Mouse (Mus musculus): ENCODE measurements around the gene Rnf166. TPM values are rescaled to one million over a fixed set of nuclear protein-coding genes. Genes with fewer than 3 reads are reported as not detected.

The Rnf166 gene
- 49.4 and 52.2 TPM in 2 replicates for total RNA-seq (2017)

- ATAC-seq (replicated peaks in 1 of 2; ENCODE audit: insufficient read depth in 1 of 2, low FRiP score in 2 of 2, low TSS enrichment in 1 of 2, low read depth in 1 of 2, poor library complexity in 2 of 2, severe bottlenecking in 2 of 2): peak; percentile 40 to 50; a peak in 3 of 4 replicates
These were observed at the start of gene Rnf166, which contains the start of gene Ctu2 for GRCm38 (mm10) chr8:122475580-122476320. Gene Rnf166 (minus strand): TSS chr8:122476064. Gene Ctu2 (plus strand): TSS chr8:122476143.

GRCm38 (mm10) chr8:122525004-122525403 is 49.1 kb upstream of the Rnf166 start:
- no peak for ATAC-seq (replicated peaks in 1 of 2; ENCODE audit: insufficient read depth in 1 of 2, low FRiP score in 2 of 2, low TSS enrichment in 1 of 2, low read depth in 1 of 2, poor library complexity in 2 of 2, severe bottlenecking in 2 of 2)

- ATAC-seq (replicated peaks in 1 of 2; ENCODE audit: insufficient read depth in 1 of 2, low FRiP score in 2 of 2, low TSS enrichment in 1 of 2, low read depth in 1 of 2, poor library complexity in 2 of 2, severe bottlenecking in 2 of 2): no peak
These were observed 48.6 kb upstream of the Rnf166 start for GRCm38 (mm10) chr8:122524506-122524905.

- no peak for ATAC-seq (replicated peaks in 1 of 2; ENCODE audit: insufficient read depth in 1 of 2, low FRiP score in 2 of 2, low TSS enrichment in 1 of 2, low read depth in 1 of 2, poor library complexity in 2 of 2, severe bottlenecking in 2 of 2)
These were observed 47.9 kb upstream of the Rnf166 start for GRCm38 (mm10) chr8:122523652-122524360.

GRCm38 (mm10) chr8:122522796-122523651 is 47.2 kb upstream of the Rnf166 start:
- no peak; a peak in 1 of 4 replicates for ATAC-seq (replicated peaks in 1 of 2; ENCODE audit: insufficient read depth in 1 of 2, low FRiP score in 2 of 2, low TSS enrichment in 1 of 2, low read depth in 1 of 2, poor library complexity in 2 of 2, severe bottlenecking in 2 of 2)

GRCm38 (mm10) chr8:122520611-122521010 is 44.7 kb upstream of the Rnf166 start:
- ATAC-seq (replicated peaks in 1 of 2; ENCODE audit: insufficient read depth in 1 of 2, low FRiP score in 2 of 2, low TSS enrichment in 1 of 2, low read depth in 1 of 2, poor library complexity in 2 of 2, severe bottlenecking in 2 of 2): no peak

GRCm38 (mm10) chr8:122517541-122518190 is 41.8 kb upstream of the Rnf166 start:
- ATAC-seq (replicated peaks in 1 of 2; ENCODE audit: insufficient read depth in 1 of 2, low FRiP score in 2 of 2, low TSS enrichment in 1 of 2, low read depth in 1 of 2, poor library complexity in 2 of 2, severe bottlenecking in 2 of 2): no peak

GRCm38 (mm10) chr8:122515699-122516098 is 39.8 kb upstream of the Rnf166 start:
- ATAC-seq (replicated peaks in 1 of 2; ENCODE audit: insufficient read depth in 1 of 2, low FRiP score in 2 of 2, low TSS enrichment in 1 of 2, low read depth in 1 of 2, poor library complexity in 2 of 2, severe bottlenecking in 2 of 2): no peak

GRCm38 (mm10) chr8:122512392-122512791 is 36.5 kb upstream of the Rnf166 start:
- ATAC-seq (replicated peaks in 1 of 2; ENCODE audit: insufficient read depth in 1 of 2, low FRiP score in 2 of 2, low TSS enrichment in 1 of 2, low read depth in 1 of 2, poor library complexity in 2 of 2, severe bottlenecking in 2 of 2): no peak

GRCm38 (mm10) chr8:122511552-122511951 is 35.7 kb upstream of the Rnf166 start:
- ATAC-seq (replicated peaks in 1 of 2; ENCODE audit: insufficient read depth in 1 of 2, low FRiP score in 2 of 2, low TSS enrichment in 1 of 2, low read depth in 1 of 2, poor library complexity in 2 of 2, severe bottlenecking in 2 of 2): no peak

GRCm38 (mm10) chr8:122500856-122501255 is 25.0 kb upstream of the Rnf166 start:
- ATAC-seq (replicated peaks in 1 of 2; ENCODE audit: insufficient read depth in 1 of 2, low FRiP score in 2 of 2, low TSS enrichment in 1 of 2, low read depth in 1 of 2, poor library complexity in 2 of 2, severe bottlenecking in 2 of 2): peak; percentile 79 to 81

- peak; percentile 46 to 49; a peak in 3 of 4 replicates for ATAC-seq (replicated peaks in 1 of 2; ENCODE audit: insufficient read depth in 1 of 2, low FRiP score in 2 of 2, low TSS enrichment in 1 of 2, low read depth in 1 of 2, poor library complexity in 2 of 2, severe bottlenecking in 2 of 2)
These were observed 22.0 kb upstream of the Rnf166 start for GRCm38 (mm10) chr8:122497912-122498311.

GRCm38 (mm10) chr8:122497016-122497734 is 21.3 kb upstream of the Rnf166 start:
- ATAC-seq (replicated peaks in 1 of 2; ENCODE audit: insufficient read depth in 1 of 2, low FRiP score in 2 of 2, low TSS enrichment in 1 of 2, low read depth in 1 of 2, poor library complexity in 2 of 2, severe bottlenecking in 2 of 2): 0 out of 4 replicates have a peak, but pooled peaks have one; percentile 5 to 18

- no peak for ATAC-seq (replicated peaks in 1 of 2; ENCODE audit: insufficient read depth in 1 of 2, low FRiP score in 2 of 2, low TSS enrichment in 1 of 2, low read depth in 1 of 2, poor library complexity in 2 of 2, severe bottlenecking in 2 of 2)
These were observed 12.5 kb upstream of the Rnf166 start for GRCm38 (mm10) chr8:122488387-122488786.

- ATAC-seq (replicated peaks in 1 of 2; ENCODE audit: insufficient read depth in 1 of 2, low FRiP score in 2 of 2, low TSS enrichment in 1 of 2, low read depth in 1 of 2, poor library complexity in 2 of 2, severe bottlenecking in 2 of 2): peak in 1 of 2 experiments; percentile 29; a peak in 1 of 4 replicates
These were observed 9.0 kb upstream of the Rnf166 start for GRCm38 (mm10) chr8:122484831-122485230.

- no peak for ATAC-seq (replicated peaks in 1 of 2; ENCODE audit: insufficient read depth in 1 of 2, low FRiP score in 2 of 2, low TSS enrichment in 1 of 2, low read depth in 1 of 2, poor library complexity in 2 of 2, severe bottlenecking in 2 of 2)
These were observed 8.0 kb upstream of the Rnf166 start for GRCm38 (mm10) chr8:122483877-122484276.

Measured in hematopoietic stem cell, adult 5-6 weeks (primary cell).